Mouse (Mus musculus): ENCODE measurements at regions not wholly inside any gene's neighbourhood (a gene's known extent, or its start where the extent isn't known, plus 50 kb on each side); places are given as distances from the start of the nearest gene placed in this dataset.
"Not testable (repeated sequence)": the region's sequence is repeated elsewhere in the genome, so short reads cannot be mapped to it uniquely, and the experiment has no call there.

GRCm38 (mm10) chr5:97330074-97330473 is 62.1 kb downstream of the Naa11 start:
- ATAC-seq (replicated peaks; ENCODE audit: low read depth, poor library complexity, severe bottlenecking): no peak

GRCm38 (mm10) chr5:97325831-97326230 is 66.3 kb downstream of the Naa11 start:
- no peak for ATAC-seq (replicated peaks; ENCODE audit: low read depth, poor library complexity, severe bottlenecking)

- no peak for ATAC-seq (replicated peaks; ENCODE audit: low read depth, poor library complexity, severe bottlenecking)
These were observed 68.3 kb downstream of the Naa11 start for GRCm38 (mm10) chr5:97323873-97324272.

GRCm38 (mm10) chr5:97319816-97320487 is 72.2 kb downstream of the Naa11 start:
- peak; percentile 92 for ATAC-seq (replicated peaks; ENCODE audit: low read depth, poor library complexity, severe bottlenecking)

GRCm38 (mm10) chr5:97306902-97307301 is 85.3 kb downstream of the Naa11 start:
- no peak for ATAC-seq (replicated peaks; ENCODE audit: low read depth, poor library complexity, severe bottlenecking)

- ATAC-seq (replicated peaks; ENCODE audit: low read depth, poor library complexity, severe bottlenecking): no peak
These were observed 87.3 kb downstream of the Naa11 start for GRCm38 (mm10) chr5:97304921-97305320.

- no peak for ATAC-seq (replicated peaks; ENCODE audit: low read depth, poor library complexity, severe bottlenecking)
These were observed 90.6 kb downstream of the Naa11 start for GRCm38 (mm10) chr5:97301621-97302020.

- ATAC-seq (replicated peaks; ENCODE audit: low read depth, poor library complexity, severe bottlenecking): no peak
These were observed 91.3 kb downstream of the Naa11 start for GRCm38 (mm10) chr5:97300861-97301260.

GRCm38 (mm10) chr5:97300114-97300840 is 91.9 kb downstream of the Naa11 start:
- ATAC-seq (replicated peaks; ENCODE audit: low read depth, poor library complexity, severe bottlenecking): no peak

- no peak for ATAC-seq (replicated peaks; ENCODE audit: low read depth, poor library complexity, severe bottlenecking)
These were observed 92.5 kb downstream of the Naa11 start for GRCm38 (mm10) chr5:97299631-97300030.

- ATAC-seq (replicated peaks; ENCODE audit: low read depth, poor library complexity, severe bottlenecking): no peak
These were observed 96.0 kb downstream of the Naa11 start for GRCm38 (mm10) chr5:97296213-97296612.

GRCm38 (mm10) chr5:97290166-97290681 is 102.0 kb downstream of the Naa11 start:
- no peak for ATAC-seq (replicated peaks; ENCODE audit: low read depth, poor library complexity, severe bottlenecking)

GRCm38 (mm10) chr5:97289401-97290165 is 102.6 kb downstream of the Naa11 start:
- ATAC-seq (replicated peaks; ENCODE audit: low read depth, poor library complexity, severe bottlenecking): no peak

- ATAC-seq (replicated peaks; ENCODE audit: low read depth, poor library complexity, severe bottlenecking): no peak
These were observed 112.7 kb downstream of the Naa11 start for GRCm38 (mm10) chr5:97279455-97279854.

- no peak for ATAC-seq (replicated peaks; ENCODE audit: low read depth, poor library complexity, severe bottlenecking)
These were observed 114.2 kb downstream of the Naa11 start for GRCm38 (mm10) chr5:97277795-97278572.

GRCm38 (mm10) chr5:97276724-97277123 is 115.5 kb downstream of the Naa11 start:
- ATAC-seq (replicated peaks; ENCODE audit: low read depth, poor library complexity, severe bottlenecking): no peak

- ATAC-seq (replicated peaks; ENCODE audit: low read depth, poor library complexity, severe bottlenecking): not testable (repeated sequence)
These were observed 127.5 kb downstream of the Naa11 start for GRCm38 (mm10) chr5:97264666-97265065.

- no peak for ATAC-seq (replicated peaks; ENCODE audit: low read depth, poor library complexity, severe bottlenecking)
These were observed 135.1 kb downstream of the Naa11 start for GRCm38 (mm10) chr5:97257106-97257505.

- no peak for ATAC-seq (replicated peaks; ENCODE audit: low read depth, poor library complexity, severe bottlenecking)
These were observed 135.6 kb downstream of the Naa11 start for GRCm38 (mm10) chr5:97256445-97257060.

- no peak for ATAC-seq (replicated peaks; ENCODE audit: low read depth, poor library complexity, severe bottlenecking)
These were observed 125.5 kb upstream of the Paqr3 start for GRCm38 (mm10) chr5:97236930-97237329.

Data from common myeloid progenitor, adult 5-6 weeks (primary cell).